Comparison of ENCODE assay signal across 8 mouse cellular contexts in the genomic region with DNA sequence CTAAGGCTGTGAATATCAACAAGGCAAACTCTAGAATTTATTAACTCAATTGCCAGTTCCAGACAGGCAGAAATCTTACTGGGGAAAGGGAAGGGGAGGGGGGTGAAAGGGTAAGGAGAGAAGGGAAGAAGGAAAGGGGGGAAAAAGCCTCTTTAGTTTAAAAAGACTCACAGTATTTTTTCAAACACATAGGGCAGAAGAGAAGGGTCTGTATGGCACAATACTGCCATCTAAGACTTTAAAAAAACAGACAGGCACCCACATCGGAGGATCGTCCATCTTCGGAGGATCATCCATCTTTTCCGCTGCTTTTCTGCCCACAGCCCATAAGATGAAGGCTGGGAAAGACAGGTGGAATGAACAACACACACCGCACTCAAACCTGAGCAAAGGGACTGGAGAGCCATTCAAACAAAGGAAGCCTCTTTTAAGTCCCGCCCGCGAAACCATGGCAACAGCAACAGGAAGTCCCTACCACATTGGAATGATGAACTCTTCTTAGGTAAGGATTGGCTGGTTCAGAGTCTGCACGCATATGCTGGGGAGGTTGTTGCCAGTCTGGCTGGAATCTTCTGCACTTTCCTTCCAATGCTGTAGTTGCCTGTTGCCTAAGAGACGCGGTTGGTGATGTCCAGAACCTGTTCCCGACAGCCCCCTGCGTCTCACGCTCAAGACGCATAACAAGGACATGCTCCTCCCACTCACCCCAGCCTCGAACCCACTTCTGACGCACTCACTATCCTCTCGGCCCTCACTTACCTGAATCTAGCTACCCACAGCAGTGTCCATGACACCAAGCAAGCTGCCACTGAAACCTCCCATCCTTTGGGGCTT. TPM values are rescaled to one million over a fixed set of nuclear protein-coding genes. Genes with fewer than 3 reads are reported as not detected.
DNase-seq lines count a peak whose midpoint lies in the region; ATAC-seq lines count a peak whose summit lies in the region.

No protein-coding gene starts in this region.

- DNase-seq in adrenal gland, adult 18-20 months (ENCODE audit: low spot score in 2 of 2) = peak; percentile 29 to 40
- DNase-seq in gastrocnemius, adult 8-10 months (ENCODE audit: low spot score in 2 of 2) = peak; percentile 2 to 23
- DNase-seq in left cerebral cortex, adult 8-10 months (ENCODE audit: low spot score in 2 of 2) = peak; percentile 51 to 87
- DNase-seq in lung, postnatal 4 days = peak; percentile 77 to 81
- peak; percentile 86 for DNase-seq in right cerebral cortex, adult 18-20 months
- peak; percentile 87 for DNase-seq in thymus, postnatal 4 days

- ATAC-seq in common myeloid progenitor, adult 5-6 weeks (replicated peaks; ENCODE audit: low read depth, poor library complexity, severe bottlenecking) = peak; percentile 96
- ATAC-seq in inflammation-experienced regulatory T-cells, adult 6 months = peak; percentile 90

RNA-seq across cellular contexts. Expression of a gene that starts 18.2 kb away (rescaled TPM):
- total RNA-seq in adrenal gland, adult 18-20 months (2021) = 10 to 100 TPM; 19.1 to 24.0 TPM
- 9.4 and 22.2 TPM in 2 replicates for total RNA-seq in common myeloid progenitor, adult 5-6 weeks (2017)
- total RNA-seq in gastrocnemius, adult 8-10 months (2022) = 1 to 10 TPM; 5.6 to 7.2 (median 6.1) TPM
- 10 to 100 TPM; 17.4 to 23.6 (median 18.4) TPM for polyA plus RNA-seq in inflammation-experienced regulatory T-cells, adult 6 months (2017; shearing (Covaris generic))
- 10 to 100 TPM; 31.7 to 37.0 (median 36.5) TPM for total RNA-seq in left cerebral cortex, adult 8-10 months (2022)

Comparison
In these comparisons a context has a peak if more than half of its experiments do, and no peak if none do; other contexts are left out.
1. Peak in every context shown above with its lines: DNase-seq and ATAC-seq.
2. DNase-seq: peak in every context shown above with its lines; median percentile 87 in thymus, postnatal 4 days; 86 in right cerebral cortex, adult 18-20 months; 79 in lung, postnatal 4 days; 69 in left cerebral cortex, adult 8-10 months; 34 in adrenal gland, adult 18-20 months; 12 in gastrocnemius, adult 8-10 months.